Mouse (Mus musculus) brain, embryonic 14.5 days (tissue): ENCODE results near the gene Nlrp14.

Experiments
- CTCF ChIP-seq: fragments of 200-500 bp; IDR thresholded peaks from 2 replicates; pipeline ENCODE4 v1.5.1; 2012; ENCODE audit warnings: inconsistent platforms, mild to moderate bottlenecking, moderate library complexity, borderline replicate concordance; ENCODE audit not compliant: insufficient read depth, insufficient read length; ENCODE audit errors: extremely low read depth
- POLR2A ChIP-seq: fragments of 200-500 bp; IDR thresholded peaks from 2 replicates; pipeline ENCODE4 v1.6.1; 2012; ENCODE audit warnings: mild to moderate bottlenecking, inconsistent platforms, borderline replicate concordance; ENCODE audit not compliant: poor library complexity, insufficient read depth, insufficient read length, severe bottlenecking; ENCODE audit errors: extremely low read depth

DNA sequence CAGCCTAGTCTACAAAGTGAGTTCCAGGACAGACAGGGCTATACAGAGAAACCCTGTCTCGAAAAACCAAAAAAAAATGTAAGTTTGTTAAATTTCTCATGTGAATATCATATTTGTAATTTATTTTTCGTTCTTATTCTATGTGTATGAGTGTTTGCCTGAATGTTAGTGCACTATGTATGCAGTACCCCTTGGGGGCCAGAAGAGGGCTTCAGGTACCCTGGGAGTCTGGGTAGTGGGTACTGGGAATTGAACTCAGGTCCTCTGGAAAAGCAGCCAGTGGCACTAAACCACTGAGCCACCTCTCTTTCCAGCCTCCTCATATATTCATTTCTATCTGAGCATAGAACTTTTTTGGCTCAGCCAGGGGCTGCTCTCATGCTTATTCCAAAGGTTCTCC, 50.1 kb downstream of the Nlrp14 start:
- TF ChIP-seq POLR2A = no peak
- TF ChIP-seq CTCF = peak; percentile 33; the same call in 1 of the 2 replicates
